Mouse (Mus musculus): ENCODE measurements around the gene Chst4. TPM values are rescaled to one million over a fixed set of nuclear protein-coding genes. Genes with fewer than 3 reads are reported as not detected.

Chst4 gene
- polyA plus RNA-seq, 1 experiment = not detected

- no peak for TF ChIP-seq CTCF (IDR thresholded peaks at IDR 0.05; ENCODE audit: low read depth, low read length)
- TF ChIP-seq POLR2A (IDR thresholded peaks at IDR 0.05; ENCODE audit: borderline replicate concordance, low read depth, low read length) = no peak
These were observed 31.1 kb downstream of the Chst4 start for GRCm38 (mm10) chr8:110008228-110008994.

GRCm38 (mm10) chr8:110006312-110007023 lies 33.1 kb downstream of the Chst4 start:
- no peak overlapping the region for H3K4me3 ChIP-seq (ENCODE audit: insufficient read depth, low read length)
- H3K4me1 ChIP-seq (ENCODE audit: control insufficient read depth, insufficient read depth, low read length) = no peaks in the 10 kb centered on the region
- H3K27ac ChIP-seq (ENCODE audit: insufficient read depth, low read depth, low read length) = no peak overlapping the region
- TF ChIP-seq CTCF (IDR thresholded peaks at IDR 0.05; ENCODE audit: low read depth, low read length) = no peak
- no peak for TF ChIP-seq POLR2A (IDR thresholded peaks at IDR 0.05; ENCODE audit: borderline replicate concordance, low read depth, low read length)

More at GRCm38 (mm10) chr8:110008228-110008994, 31.1 kb downstream of the Chst4 start:
- no peak overlapping the region for H3K27ac ChIP-seq (ENCODE audit: insufficient read depth, low read depth, low read length)
- no peaks in the 10 kb centered on the region for H3K4me1 ChIP-seq (ENCODE audit: control insufficient read depth, insufficient read depth, low read length)
- H3K4me3 ChIP-seq (ENCODE audit: insufficient read depth, low read length) = no peak overlapping the region

GRCm38 (mm10) chr8:110004300-110004699 lies 35.2 kb downstream of the Chst4 start:
- TF ChIP-seq CTCF (IDR thresholded peaks at IDR 0.05; ENCODE audit: low read depth, low read length) = no peak
- no peak for TF ChIP-seq POLR2A (IDR thresholded peaks at IDR 0.05; ENCODE audit: borderline replicate concordance, low read depth, low read length)
- no peak overlapping the region for H3K27ac ChIP-seq (ENCODE audit: insufficient read depth, low read depth, low read length)

GRCm38 (mm10) chr8:110002953-110003352 lies 36.6 kb downstream of the Chst4 start:
- Histone ChIP-seq H3K4me3 (ENCODE audit: insufficient read depth, low read length) (no peak overlapping the region), H3K27ac (ENCODE audit: insufficient read depth, low read depth, low read length) (no peak overlapping the region), H3K4me1 (ENCODE audit: control insufficient read depth, insufficient read depth, low read length) (no peaks in the 10 kb centered on the region)
- no peak for TF ChIP-seq POLR2A (IDR thresholded peaks at IDR 0.05; ENCODE audit: borderline replicate concordance, low read depth, low read length)
- TF ChIP-seq CTCF (IDR thresholded peaks at IDR 0.05; ENCODE audit: low read depth, low read length) = peak; percentile 32; the same call in 1 of the 2 replicates

More at GRCm38 (mm10) chr8:110004300-110004699, 35.2 kb downstream of the Chst4 start:
- Histone ChIP-seq H3K4me1 (ENCODE audit: control insufficient read depth, insufficient read depth, low read length) (no peaks in the 10 kb centered on the region), H3K4me3 (ENCODE audit: insufficient read depth, low read length) (no peak overlapping the region)

- no peak for TF ChIP-seq POLR2A (IDR thresholded peaks at IDR 0.05; ENCODE audit: borderline replicate concordance, low read depth, low read length)
- TF ChIP-seq CTCF (IDR thresholded peaks at IDR 0.05; ENCODE audit: low read depth, low read length) = no peak
- no peak overlapping the region for H3K27ac ChIP-seq (ENCODE audit: insufficient read depth, low read depth, low read length)
- H3K4me1 ChIP-seq (ENCODE audit: control insufficient read depth, insufficient read depth, low read length) = no peaks in the 10 kb centered on the region
- no peak overlapping the region for H3K4me3 ChIP-seq (ENCODE audit: insufficient read depth, low read length)
These were observed 39.6 kb downstream of the Chst4 start for GRCm38 (mm10) chr8:109999974-110000373.

- Histone ChIP-seq H3K4me1 (ENCODE audit: control insufficient read depth, insufficient read depth, low read length) (no peaks in the 10 kb centered on the region), H3K27ac (ENCODE audit: insufficient read depth, low read depth, low read length) (no peak overlapping the region), H3K4me3 (ENCODE audit: insufficient read depth, low read length) (no peak overlapping the region)
- no peak for TF ChIP-seq CTCF (IDR thresholded peaks at IDR 0.05; ENCODE audit: low read depth, low read length)
- TF ChIP-seq POLR2A (IDR thresholded peaks at IDR 0.05; ENCODE audit: borderline replicate concordance, low read depth, low read length) = no peak
These were observed 41.5 kb downstream of the Chst4 start for GRCm38 (mm10) chr8:109998066-109998465.

- no peak for TF ChIP-seq POLR2A (IDR thresholded peaks at IDR 0.05; ENCODE audit: borderline replicate concordance, low read depth, low read length)
- TF ChIP-seq CTCF (IDR thresholded peaks at IDR 0.05; ENCODE audit: low read depth, low read length) = no peak
- no peak overlapping the region for H3K27ac ChIP-seq (ENCODE audit: insufficient read depth, low read depth, low read length)
- H3K4me1 ChIP-seq (ENCODE audit: control insufficient read depth, insufficient read depth, low read length) = no peaks in the 10 kb centered on the region
- H3K4me3 ChIP-seq (ENCODE audit: insufficient read depth, low read length) = no peak overlapping the region
These were observed 42.2 kb downstream of the Chst4 start for GRCm38 (mm10) chr8:109997381-109997780.

GRCm38 (mm10) chr8:109992951-109993350 lies 46.6 kb downstream of the Chst4 start:
- Histone ChIP-seq H3K4me3 (ENCODE audit: insufficient read depth, low read length) (no peak overlapping the region), H3K27ac (ENCODE audit: insufficient read depth, low read depth, low read length) (no peak overlapping the region), H3K4me1 (ENCODE audit: control insufficient read depth, insufficient read depth, low read length) (no peaks in the 10 kb centered on the region)
- TF ChIP-seq POLR2A (IDR thresholded peaks at IDR 0.05; ENCODE audit: borderline replicate concordance, low read depth, low read length) (no peak), CTCF (IDR thresholded peaks at IDR 0.05; ENCODE audit: low read depth, low read length) (no peak)

- TF ChIP-seq CTCF (IDR thresholded peaks at IDR 0.05; ENCODE audit: low read depth, low read length) (no peak), POLR2A (IDR thresholded peaks at IDR 0.05; ENCODE audit: borderline replicate concordance, low read depth, low read length) (no peak)
- no peak overlapping the region for H3K4me3 ChIP-seq (ENCODE audit: insufficient read depth, low read length)
- H3K4me1 ChIP-seq (ENCODE audit: control insufficient read depth, insufficient read depth, low read length) = no peaks in the 10 kb centered on the region
- no peak overlapping the region for H3K27ac ChIP-seq (ENCODE audit: insufficient read depth, low read depth, low read length)
These were observed 47.4 kb downstream of the Chst4 start for GRCm38 (mm10) chr8:109992166-109992565.

GRCm38 (mm10) chr8:109990224-109990623 lies 49.3 kb downstream of the Chst4 start, which contains the start of gene Tat:
Gene Tat (plus strand): TSS chr8:109990437.
- Histone ChIP-seq H3K4me1 (ENCODE audit: control insufficient read depth, insufficient read depth, low read length) (no peaks in the 10 kb centered on the region), H3K4me3 (ENCODE audit: insufficient read depth, low read length) (no peak within 1 kb of the TSS), H3K27ac (ENCODE audit: insufficient read depth, low read depth, low read length) (no peak within 1 kb of the TSS)
- TF ChIP-seq CTCF (IDR thresholded peaks at IDR 0.05; ENCODE audit: low read depth, low read length) = no peak
- no peak for TF ChIP-seq POLR2A (IDR thresholded peaks at IDR 0.05; ENCODE audit: borderline replicate concordance, low read depth, low read length)
